Mouse (Mus musculus) layer of hippocampus, adult 2 months (tissue): ENCODE results near the gene Wfikkn1. TPM values are rescaled to one million over a fixed set of nuclear protein-coding genes. Genes with fewer than 3 reads are reported as not detected.
"Not testable (repeated sequence)": the region's sequence is repeated elsewhere in the genome, so short reads cannot be mapped to it uniquely, and the experiment has no call there.

Source experiments
- DNase-seq, 2 experiments: peaks; one replicate each; pipeline ENCODE4 v3.0.0; 2022; ENCODE audit warnings: low spot score in 2 of 2
- H3K27ac ChIP-seq: fragments of 200-600 bp; 2 replicates; pipeline ENCODE4 v1.8.1; 2022
- H3K4me3 ChIP-seq: fragments of 200-600 bp; 2 replicates; pipeline ENCODE4 v1.8.1; 2022; ENCODE audit warnings: mild to moderate bottlenecking
- CTCF ChIP-seq: fragments of 200-600 bp; conservative IDR thresholded peaks from 2 replicates; pipeline ENCODE4 v1.8.1; 2022; ENCODE audit warnings: antibody characterized with exemption, mild to moderate bottlenecking, moderate library complexity
- total RNA-seq, 2 experiments: library from RNA; stranded (reverse); gene quantifications; 2 replicates each; pipeline ENCODE4 v1.2.3; 2021

Wfikkn1 gene
- total RNA-seq, 2 experiments from 2014 or later = 1.7 to 2.8 TPM

GRCm38 (mm10) chr17:25872676-25873075 lies 8.0 kb downstream of the Wfikkn1 start:
- H3K27ac ChIP-seq = no peak overlapping the region
- DNase-seq = no peak
- TF ChIP-seq CTCF = no peak
- H3K4me3 ChIP-seq = no peak overlapping the region

GRCm38 (mm10) chr17:25871566-25871965 lies 9.1 kb downstream of the Wfikkn1 start:
- not testable (repeated sequence) for H3K4me3 ChIP-seq, DNase-seq, H3K27ac ChIP-seq

- DNase-seq = no peak
- no peak overlapping the region for H3K4me3 ChIP-seq
- TF ChIP-seq CTCF = no peak
- H3K27ac ChIP-seq = no peak overlapping the region
Observed at GRCm38 (mm10) chr17:25869954-25870353, 10.7 kb downstream of the Wfikkn1 start.

- Histone ChIP-seq H3K27ac (no peak overlapping the region), H3K4me3 (no peak overlapping the region)
- no peak for TF ChIP-seq CTCF
- no peak for DNase-seq
Observed at GRCm38 (mm10) chr17:25869498-25869897, 11.2 kb downstream of the Wfikkn1 start.

- DNase-seq = peak; percentile 85 to 87
- Histone ChIP-seq H3K4me3 (peak within 1 kb of the TSS; percentile 70), H3K27ac (peak within 1 kb of the TSS; percentile 94)
- peak; percentile 28 for TF ChIP-seq CTCF
Observed at GRCm38 (mm10) chr17:25868601-25869191, 12.0 kb downstream of the Wfikkn1 start, which contains the start of gene Mcrip2. Mcrip2 (minus strand) TSS chr17:25868764.

- Histone ChIP-seq H3K4me3 (peak overlapping the region; percentile 70), H3K27ac (peak overlapping the region; percentile 94)
- TF ChIP-seq CTCF = no peak
- DNase-seq = no peak
Observed at GRCm38 (mm10) chr17:25867836-25868600, 12.6 kb downstream of the Wfikkn1 start.

GRCm38 (mm10) chr17:25867509-25867835 lies 13.2 kb downstream of the Wfikkn1 start:
- Histone ChIP-seq H3K27ac (peak overlapping the region; percentile 94; the same call in 1 of the 2 replicates), H3K4me3 (peak overlapping the region; percentile 70)
- TF ChIP-seq CTCF = no peak
- no peak for DNase-seq

GRCm38 (mm10) chr17:25866172-25866571 lies 14.5 kb downstream of the Wfikkn1 start:
- no peak overlapping the region for H3K4me3 ChIP-seq
- no peak for DNase-seq
- no peak for TF ChIP-seq CTCF

GRCm38 (mm10) chr17:25865288-25865687 lies 15.4 kb downstream of the Wfikkn1 start:
- TF ChIP-seq CTCF = no peak
- DNase-seq = no peak
- Histone ChIP-seq H3K4me3 (no peak overlapping the region), H3K27ac (no peak overlapping the region)

More at GRCm38 (mm10) chr17:25866172-25866571, 14.5 kb downstream of the Wfikkn1 start:
- H3K27ac ChIP-seq = no peak overlapping the region

- Histone ChIP-seq H3K27ac (no peak overlapping the region), H3K4me3 (no peak overlapping the region)
- no peak for TF ChIP-seq CTCF
- DNase-seq = no peak
Observed at GRCm38 (mm10) chr17:25864311-25864710, 16.3 kb downstream of the Wfikkn1 start.

- H3K4me3 ChIP-seq = no peak overlapping the region
- TF ChIP-seq CTCF = 0 out of 2 replicates have a peak, but pooled peaks have one; percentile 4
- H3K27ac ChIP-seq = no peak overlapping the region
- no peak for DNase-seq
Observed at GRCm38 (mm10) chr17:25863681-25864080, 17.0 kb downstream of the Wfikkn1 start.

GRCm38 (mm10) chr17:25861704-25862612 lies 18.7 kb downstream of the Wfikkn1 start:
- no peak for DNase-seq
- no peak for TF ChIP-seq CTCF
- Histone ChIP-seq H3K27ac (peak overlapping the region; percentile 99), H3K4me3 (peak overlapping the region; percentile 71)
